ENCODE assay signal across 9 mouse cellular contexts in genomic region chr11:19835221-19835745, GRCm38 (mm10).
DNase-seq lines count a peak whose midpoint lies in the region; ATAC-seq and TF ChIP-seq lines count a peak whose summit lies in the region.
"Had no signal": no experiment of that assay in that cellular context is flagged by ENCODE, and none has a peak within 500 bp of the region (broad histone marks: within the 10 kb centered on the region; RNA-seq: fewer than 3 reads in every experiment).

No protein-coding gene starts in this region.

- TF ChIP-seq POLR2A in embryonic fibroblast, embryonic 13.5 days (IDR thresholded peaks at IDR 0.05; ENCODE audit: low read depth, low read length), result no peak; the same call in 1 of the 2 replicates
- TF ChIP-seq POLR2A in heart, adult 2 months (IDR thresholded peaks at IDR 0.05; ENCODE audit: insufficient read depth, low read depth, low read length), result no peak

- ATAC-seq in lung, postnatal 0 days, result peak; percentile 47
- peak; percentile 93 for ATAC-seq in midbrain, embryonic 13.5 days
- ATAC-seq in granulocyte monocyte progenitor cell, adult 5-6 weeks (replicated peaks; ENCODE audit: poor library complexity, severe bottlenecking), result no peak

- DNase-seq in lung, postnatal 0 days (ENCODE audit: low spot score), result peak; percentile 52
- no peak for DNase-seq in lung, postnatal 14 days
- DNase-seq in layer of hippocampus, adult 11-12 months (ENCODE audit: low spot score), result peak; percentile 68
- no peak for DNase-seq in heart, adult 2 months
- DNase-seq in testis, postnatal 14 days (ENCODE audit: low spot score), result no peak

- no peak overlapping the region for H3K4me3 ChIP-seq in lung, postnatal 0 days (ENCODE audit: low read depth, low read length)
- H3K4me3 ChIP-seq in embryonic fibroblast, embryonic 13.5 days (ENCODE audit: insufficient read depth, low read length), result no peak overlapping the region
- no peak overlapping the region; the same call in 1 of the 2 replicates for H3K4me3 ChIP-seq in midbrain, embryonic 13.5 days (replicated peaks)
- no peak overlapping the region for H3K4me3 ChIP-seq in heart, adult 2 months
- H3K4me3 ChIP-seq: liver, embryonic 15.5 days had no signal

- no peak overlapping the region for H3K4me2 ChIP-seq in lung, postnatal 0 days (replicated peaks; ENCODE audit: low read depth, low read length)
- peak overlapping the region; percentile 34 for H3K4me2 ChIP-seq in midbrain, embryonic 13.5 days (replicated peaks)
- H3K4me2 ChIP-seq: liver, embryonic 15.5 days had no signal

- H3K27ac ChIP-seq in lung, postnatal 0 days (ENCODE audit: low read length), result no peak overlapping the region
- H3K27ac ChIP-seq in embryonic fibroblast, embryonic 13.5 days (ENCODE audit: insufficient read depth, low read length), result peak overlapping the region; percentile 76
- peak overlapping the region; percentile 78 for H3K27ac ChIP-seq in midbrain, embryonic 13.5 days
- no peak overlapping the region for H3K27ac ChIP-seq in heart, adult 2 months
- H3K27ac ChIP-seq: liver, embryonic 15.5 days had no signal

- TF ChIP-seq CTCF in lung, postnatal 0 days (IDR thresholded peaks at IDR 0.05), result peak; percentile 45
- peak; percentile 24; the same call in 1 of the 2 replicates for TF ChIP-seq CTCF in embryonic fibroblast, embryonic 13.5 days (IDR thresholded peaks at IDR 0.05; ENCODE audit: borderline replicate concordance, insufficient read depth, low read length)
- TF ChIP-seq CTCF in heart, adult 2 months (IDR thresholded peaks at IDR 0.05), result no peak

- intact Hi-C loops in heart, adult 2 months (cut with DNase I), result no loop called here

- 40% methylated on average over 6 of the region's 6 CpGs for WGBS in lung, postnatal 0 days
- WGBS in midbrain, embryonic 13.5 days, result 14% methylated on average over 6 of the region's 6 CpGs
- 52% methylated on average over 6 of the region's 6 CpGs for WGBS in heart, adult 2 months

- no peak overlapping the region for H3K9ac ChIP-seq in lung, postnatal 0 days (replicated peaks; ENCODE audit: low read depth)
- H3K9ac ChIP-seq in midbrain, embryonic 13.5 days (replicated peaks), result peak overlapping the region; percentile 29
- no peak overlapping the region for H3K9ac ChIP-seq in heart, adult 2 months (ENCODE audit: low read depth, low read length)
- H3K9ac ChIP-seq: liver, embryonic 15.5 days had no signal

- H3K9me3 ChIP-seq in lung, postnatal 0 days (ENCODE audit: low read length), result no peaks in the 10 kb centered on the region
- no peaks in the 10 kb centered on the region for H3K9me3 ChIP-seq in midbrain, embryonic 13.5 days
- H3K9me3 ChIP-seq: liver, embryonic 15.5 days had no signal

- no peaks in the 10 kb centered on the region for H3K27me3 ChIP-seq in lung, postnatal 0 days (replicated peaks; ENCODE audit: insufficient read depth, low read length)
- no peaks in the 10 kb centered on the region for H3K27me3 ChIP-seq in midbrain, embryonic 13.5 days
- H3K27me3 ChIP-seq in heart, adult 2 months (ENCODE audit: control insufficient read depth, insufficient read depth, low read length), result no peaks in the 10 kb centered on the region
- H3K27me3 ChIP-seq: liver, embryonic 15.5 days had no signal

- H3K4me1 ChIP-seq in lung, postnatal 0 days (ENCODE audit: insufficient read depth, low read depth, low read length), result no peaks in the 10 kb centered on the region
- peaks cover 2% of the 10 kb centered on the region; the same call in 1 of the 2 replicates for H3K4me1 ChIP-seq in embryonic fibroblast, embryonic 13.5 days (ENCODE audit: control insufficient read depth, insufficient read depth, low read length)
- peaks cover 15% of the 10 kb centered on the region for H3K4me1 ChIP-seq in midbrain, embryonic 13.5 days (replicated peaks)
- H3K4me1 ChIP-seq in heart, adult 2 months (ENCODE audit: control insufficient read depth, insufficient read depth, low read length), result no peaks in the 10 kb centered on the region
- H3K4me1 ChIP-seq: liver, embryonic 15.5 days had no signal

- TF ChIP-seq EP300 in lung, postnatal 0 days (IDR thresholded peaks at IDR 0.05), result no peak
- TF ChIP-seq EP300 in heart, adult 2 months (IDR thresholded peaks at IDR 0.05; ENCODE audit: insufficient read depth, low read depth, low read length), result no peak

- no peaks in the 10 kb centered on the region for H3K36me3 ChIP-seq in lung, postnatal 0 days (ENCODE audit: insufficient read depth, low read length)
- no peaks in the 10 kb centered on the region for H3K36me3 ChIP-seq in midbrain, embryonic 13.5 days
- H3K36me3 ChIP-seq in heart, adult 2 months (ENCODE audit: control insufficient read depth, insufficient read depth, low read length), result no peaks in the 10 kb centered on the region
- H3K36me3 ChIP-seq: liver, embryonic 15.5 days had no signal

- H3K79me2 ChIP-seq in heart, adult 2 months (replicated peaks; ENCODE audit: control insufficient read depth, insufficient read depth, low read length), result no peaks in the 10 kb centered on the region

Comparison
In these comparisons a context has a peak if more than half of its experiments do, and no peak if none do; other contexts are left out.
1. DNase-seq: peak in lung, postnatal 0 days (single experiment) and layer of hippocampus, adult 11-12 months (single experiment); none in lung, postnatal 14 days (single experiment), heart, adult 2 months (0 of 2) and testis, postnatal 14 days (single experiment).
2. H3K27ac ChIP-seq: peak in embryonic fibroblast, embryonic 13.5 days (single experiment) and midbrain, embryonic 13.5 days (single experiment); none in lung, postnatal 0 days (single experiment) and heart, adult 2 months (single experiment).